Mouse (Mus musculus) CH12.LX (cell line): ENCODE measurements around the gene Tep1. TPM values are rescaled to one million over a fixed set of nuclear protein-coding genes. Genes with fewer than 3 reads are reported as not detected.

Experiments used
- DNase-seq: peaks from one replicate; pipeline ENCODE4 v3.0.0-alpha.2; 2013; ENCODE audit errors: extremely low read depth
- H3K27ac ChIP-seq: 2 replicates; pipeline ENCODE4 v1.5.1; 2012; ENCODE audit warnings: low read depth, mild to moderate bottlenecking, control low read depth, moderate library complexity; ENCODE audit not compliant: insufficient read depth
- H3K27me3 ChIP-seq: replicated peaks from 2 replicates; pipeline ENCODE3; 2012; ENCODE audit warnings: inconsistent platforms
- H3K36me3 ChIP-seq, 2 experiments: replicated peaks in 1 of 2; 2 replicates each; pipeline versions ENCODE3 to v1.6.1; 2012; ENCODE audit warnings: inconsistent platforms in 1 of 2, low read length in 1 of 2, mild to moderate bottlenecking in 1 of 2, mixed read lengths in 1 of 2, moderate library complexity in 1 of 2; ENCODE audit not compliant: control insufficient read depth in 1 of 2, insufficient read depth in 1 of 2
- H3K4me1 ChIP-seq, 2 experiments: 2 replicates each; pipeline ENCODE4 v1.6.1; 2012; ENCODE audit warnings: inconsistent platforms in 1 of 2, moderate library complexity in 1 of 2; ENCODE audit not compliant: insufficient read depth in 2 of 2, control insufficient read depth in 1 of 2
- H3K4me2 ChIP-seq: 2 replicates; pipeline ENCODE4 v1.6.1; 2012; ENCODE audit warnings: low read depth, mild to moderate bottlenecking, control low read depth; ENCODE audit not compliant: poor library complexity, insufficient read depth, severe bottlenecking
- H3K4me3 ChIP-seq, 3 experiments: fragments of 150-350 bp in 1 of 3; sonication (generic) in 1 of 3; replicated peaks in 1 of 3; 2 replicates each; pipeline versions ENCODE3 to v1.5.1; 2011 to 2012; ENCODE audit warnings: low read depth in 2 of 3, low read length in 2 of 3, mild to moderate bottlenecking in 2 of 3, moderate library complexity in 2 of 3, control low read depth in 1 of 3, improper control_type of control experiment in 1 of 3, inconsistent platforms in 1 of 3, mixed read lengths in 1 of 3; ENCODE audit not compliant: poor library complexity in 1 of 3
- H3K79me2 ChIP-seq: replicated peaks from 2 replicates; pipeline ENCODE4 v1.6.1; 2012; ENCODE audit warnings: mild to moderate bottlenecking, moderate library complexity; ENCODE audit not compliant: control insufficient read depth, poor library complexity, insufficient read depth, severe bottlenecking; ENCODE audit errors: extremely low read depth
- H3K9ac ChIP-seq: 2 replicates; pipeline ENCODE4 v1.6.1; 2012; ENCODE audit warnings: low read depth, mild to moderate bottlenecking, control low read depth, moderate library complexity; ENCODE audit not compliant: insufficient read depth
- H3K9me3 ChIP-seq: replicated peaks from 2 replicates; pipeline ENCODE3; 2012; ENCODE audit warnings: low read length, inconsistent platforms, mixed read lengths
- BHLHE40 ChIP-seq: IDR thresholded peaks from 2 replicates; pipeline ENCODE4 v1.6.1; 2011; ENCODE audit warnings: mild to moderate bottlenecking, low read depth, low read length, improper control_type of control experiment
- CTCF ChIP-seq, 2 experiments: IDR thresholded peaks in 1 of 2; conservative IDR thresholded peaks in 1 of 2; 2 replicates each; pipeline ENCODE4 v1.5.1; 2011 to 2012; ENCODE audit warnings: low read depth in 2 of 2, low read length in 2 of 2, improper control_type of control experiment in 1 of 2, inconsistent platforms in 1 of 2, mild to moderate bottlenecking in 1 of 2, moderate library complexity in 1 of 2
- ELF1 ChIP-seq: IDR thresholded peaks from 2 replicates; pipeline ENCODE4 v1.6.1; 2014; ENCODE audit warnings: low read depth, mild to moderate bottlenecking, inconsistent platforms, low read length, improper control_type of control experiment
- HCFC1 ChIP-seq: IDR thresholded peaks from 2 replicates; pipeline ENCODE4 v1.6.1; 2012; ENCODE audit warnings: low read depth, mild to moderate bottlenecking, inconsistent platforms, low read length, improper control_type of control experiment
- IRF4 ChIP-seq: IDR thresholded peaks from 2 replicates; pipeline ENCODE4 v1.6.1; 2014; ENCODE audit warnings: low read depth, mild to moderate bottlenecking, inconsistent platforms, low read length, improper control_type of control experiment
- JUND ChIP-seq: conservative IDR thresholded peaks from 2 replicates; pipeline ENCODE4 v1.6.1; 2011; ENCODE audit warnings: low read depth, low read length, improper control_type of control experiment
- KAT2A ChIP-seq: IDR thresholded peaks from 2 replicates; pipeline ENCODE4 v1.6.1; 2012; ENCODE audit warnings: low read length, improper control_type of control experiment, inconsistent platforms; ENCODE audit not compliant: insufficient replicate concordance
- MAFK ChIP-seq: IDR thresholded peaks from 2 replicates; pipeline ENCODE4 v1.6.1; 2011; ENCODE audit warnings: low read length, improper control_type of control experiment; ENCODE audit not compliant: insufficient replicate concordance
- MAX ChIP-seq: IDR thresholded peaks from 2 replicates; pipeline ENCODE4 v1.6.1; 2011; ENCODE audit warnings: low read length, improper control_type of control experiment
- MAZ ChIP-seq: IDR thresholded peaks from 2 replicates; pipeline ENCODE4 v1.6.1; 2012; ENCODE audit warnings: low read depth, mild to moderate bottlenecking, inconsistent platforms, low read length, improper control_type of control experiment, moderate library complexity
- MEF2A ChIP-seq: IDR thresholded peaks from 2 replicates; pipeline ENCODE4 v1.6.1; 2014; ENCODE audit warnings: low read depth, mild to moderate bottlenecking, inconsistent platforms, low read length, improper control_type of control experiment, borderline replicate concordance
- NELFE ChIP-seq: IDR thresholded peaks from 2 replicates; pipeline ENCODE4 v1.6.1; 2011; ENCODE audit warnings: low read depth, low read length, improper control_type of control experiment
- RAD21 ChIP-seq: IDR thresholded peaks from 2 replicates; pipeline ENCODE4 v1.6.1; 2011; ENCODE audit warnings: low read depth, mild to moderate bottlenecking, low read length, improper control_type of control experiment, moderate library complexity
- SIN3A ChIP-seq: IDR thresholded peaks from 2 replicates; pipeline ENCODE4 v1.6.1; 2012; ENCODE audit warnings: low read length, improper control_type of control experiment, inconsistent platforms
- SMC3 ChIP-seq: IDR thresholded peaks from 2 replicates; pipeline ENCODE4 v1.6.1; 2011; ENCODE audit warnings: low read depth, low read length, improper control_type of control experiment
- TCF12 ChIP-seq: IDR thresholded peaks from 2 replicates; pipeline ENCODE4 v1.6.1; 2014; ENCODE audit warnings: low read depth, mild to moderate bottlenecking, inconsistent platforms, low read length, improper control_type of control experiment
- UBTF ChIP-seq: IDR thresholded peaks from 2 replicates; pipeline ENCODE4 v1.6.1; 2012; ENCODE audit warnings: low read depth, mild to moderate bottlenecking, inconsistent platforms, low read length, improper control_type of control experiment, moderate library complexity
- USF1 ChIP-seq: IDR thresholded peaks from 2 replicates; pipeline ENCODE4 v1.6.1; 2014; ENCODE audit warnings: low read depth, mild to moderate bottlenecking, inconsistent platforms, low read length, improper control_type of control experiment
- USF2 ChIP-seq: conservative IDR thresholded peaks from 2 replicates; pipeline ENCODE4 v1.6.1; 2011; ENCODE audit warnings: low read depth, low read length, improper control_type of control experiment
- ZC3H11A ChIP-seq: IDR thresholded peaks from 2 replicates; pipeline ENCODE4 v1.6.1; 2012; ENCODE audit warnings: low read depth, mild to moderate bottlenecking, inconsistent platforms, low read length, improper control_type of control experiment
- ZKSCAN1 ChIP-seq: IDR thresholded peaks from 2 replicates; pipeline ENCODE4 v1.6.1; 2012; ENCODE audit warnings: low read depth, inconsistent platforms, low read length, improper control_type of control experiment, borderline replicate concordance
- ZNF384 ChIP-seq: IDR thresholded peaks from 2 replicates; pipeline ENCODE4 v1.6.1; 2012; ENCODE audit warnings: low read depth, low read length, improper control_type of control experiment, inconsistent platforms
- dilution Hi-C: fragments of 300-500 bp; cut with MboI; formaldehyde crosslinking; loops from 2 replicates; pipeline ENCODE4 v1.14.3; 2020; ENCODE audit warnings: low sequenced_read_pairs; ENCODE audit not compliant: extremely low pct_unique_long_range_greater_than_20kb, extremely low pct_ligation_motif_present
- in situ Hi-C: fragments of 300-500 bp; cut with MboI; formaldehyde crosslinking; loops from 3 replicates; pipeline ENCODE4 v1.14.3; 2019; ENCODE audit warnings: low sequenced_read_pairs, low pct_ligation_motif_present, low pct_unique_long_range_greater_than_20kb, mixed read lengths
- polyA plus RNA-seq: library from polyadenylated mRNA; unstranded; fragments of >175 nt; gene quantifications from 2 replicates; pipeline ENCODE4 v1.2.1, GENCODE M21; 2012; ENCODE audit warnings: low read depth; ENCODE audit not compliant: insufficient read length
- total RNA-seq, 2 experiments: library from RNA; depleted of rRNA; stranded (reverse); fragments of 300-350 nt in 1 of 2; fragments of >200 nt in 1 of 2; gene quantifications; 2 replicates each; pipeline ENCODE4 v1.2.3; 2012 to 2014

The Tep1 gene
- total and polyA plus RNA-seq, 3 experiments: 4.1 to 14.7 (median 12.9) TPM

DNA sequence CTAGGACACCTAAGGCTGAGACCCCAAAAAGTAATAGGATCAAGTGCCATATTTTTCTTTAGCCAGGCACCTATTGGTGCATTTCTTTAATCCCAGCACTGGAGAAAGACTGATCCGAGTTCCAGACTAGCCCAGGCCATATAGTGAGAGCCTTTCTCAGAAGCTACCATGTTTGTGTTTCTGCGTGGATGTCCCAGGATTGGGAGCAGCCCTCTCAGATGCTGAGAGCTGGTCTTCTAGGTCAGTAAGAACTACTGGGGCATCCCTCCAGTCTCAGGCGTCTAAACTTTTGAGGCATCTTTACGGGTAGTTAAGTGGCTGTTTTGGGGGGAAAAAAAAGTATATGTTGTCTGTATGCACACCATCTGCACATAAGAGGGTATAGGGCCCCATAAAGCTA, 74.4 kb downstream of the Tep1 start:
- Histone ChIP-seq H3K4me1 (peaks cover 0 to 4% of the 10 kb centered on the region in 2 experiments; a peak in 2 of 4 replicates), H3K79me2 (no peaks in the 10 kb centered on the region), H3K4me3 (no peak overlapping the region), H3K27ac (no peak overlapping the region), H3K9ac (no peak overlapping the region), H3K36me3 (no peaks in the 10 kb centered on the region), H3K4me2 (no peak overlapping the region), H3K27me3 (no peaks in the 10 kb centered on the region), H3K9me3 (no peaks in the 10 kb centered on the region)
- in situ Hi-C loops (no loop called here), dilution Hi-C loops (no loop called here)
- TF ChIP-seq UBTF: no peak
- TF ChIP-seq MAFK: no peak
- no peak for TF ChIP-seq USF1
- no peak for DNase-seq

DNA sequence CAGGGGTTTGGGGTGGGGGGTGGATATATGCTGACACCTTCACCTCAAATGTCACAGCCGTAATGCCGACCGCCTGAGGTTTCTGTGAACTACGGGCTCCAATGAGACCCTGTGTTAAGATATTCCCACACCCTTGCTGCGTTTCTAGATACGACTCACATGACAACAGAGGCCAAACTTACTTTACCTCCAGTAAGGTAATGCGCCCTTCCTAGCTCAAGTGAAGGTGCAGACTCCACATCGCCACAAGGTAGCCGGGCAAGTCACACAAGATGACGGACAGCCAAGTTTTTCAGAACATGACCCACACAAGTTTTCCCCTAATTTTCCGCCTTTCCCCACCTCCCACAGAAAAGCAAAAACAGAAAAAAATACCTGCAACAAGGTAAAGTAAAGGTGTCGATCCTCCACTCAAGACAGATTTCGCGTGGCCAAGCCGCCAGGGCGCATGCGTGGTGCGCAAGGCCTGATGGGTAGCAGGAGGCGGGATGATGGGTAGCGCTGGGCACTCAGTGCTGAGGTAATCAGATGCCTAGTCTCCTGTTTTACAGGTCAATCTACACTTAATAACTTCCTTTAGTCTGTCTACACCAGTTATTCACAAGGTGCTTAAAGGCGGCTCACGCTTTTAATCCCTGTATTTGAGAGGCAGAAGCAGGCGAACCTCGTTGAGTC, 75.0 kb downstream of the Tep1 start:
- H3K36me3 ChIP-seq: no peaks in the 10 kb centered on the region
- H3K27me3 ChIP-seq: no peaks in the 10 kb centered on the region
- dilution Hi-C loops: no loop called here
- no peak overlapping the region for H3K4me2 ChIP-seq
- peaks cover 0 to 4% of the 10 kb centered on the region in 2 experiments; a peak in 2 of 4 replicates for H3K4me1 ChIP-seq
- in situ Hi-C loops: no loop called here
- no peak for DNase-seq
- no peaks in the 10 kb centered on the region for H3K79me2 ChIP-seq
- TF ChIP-seq KAT2A (no peak), NELFE (no peak), ZNF384 (no peak), ELF1 (no peak), MAZ (no peak), IRF4 (no peak), JUND (no peak), UBTF (no peak), BHLHE40 (no peak)
- H3K9ac ChIP-seq: no peak overlapping the region
- no peak overlapping the region for H3K27ac ChIP-seq
- H3K9me3 ChIP-seq: no peaks in the 10 kb centered on the region
- H3K4me3 ChIP-seq: no peak overlapping the region

DNA sequence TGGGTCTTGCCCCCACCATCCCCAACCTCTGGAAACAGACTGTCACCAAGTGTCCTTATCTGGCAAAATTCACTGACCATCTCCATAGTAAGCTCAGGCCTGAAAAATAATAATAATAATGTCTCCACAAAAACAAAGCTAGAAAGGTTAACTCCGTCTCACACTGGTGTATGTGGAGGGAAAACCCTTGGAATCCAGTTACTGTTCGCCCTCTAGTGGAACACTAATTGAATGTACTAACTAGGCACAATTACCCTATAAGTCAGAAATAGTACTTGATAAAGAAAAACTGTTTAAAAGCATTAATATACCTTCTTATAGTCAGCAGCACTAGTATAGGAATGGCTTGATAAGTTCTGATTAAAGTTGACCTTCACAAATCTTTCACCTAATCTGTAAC, 82.2 kb downstream of the Tep1 start:
- no peak overlapping the region for H3K9ac ChIP-seq
- H3K4me3 ChIP-seq: no peak overlapping the region
- no peaks in the 10 kb centered on the region for H3K27me3 ChIP-seq
- peaks cover 2% of the 10 kb centered on the region for H3K9me3 ChIP-seq
- peak; percentile 29 for DNase-seq
- H3K36me3 ChIP-seq: peaks cover 0 to 1% of the 10 kb centered on the region in 2 experiments
- peak; percentile 8 to 71; a peak in 2 of 4 replicates for TF ChIP-seq CTCF (conservative IDR thresholded peaks at IDR 0.05 in 1 of 2, IDR thresholded peaks at IDR 0.05 in 1 of 2; ENCODE audit: low read depth in 2 of 2, low read length in 2 of 2)
- TF ChIP-seq SMC3: peak; percentile 24
- TF ChIP-seq ZC3H11A: no peak
- no peak for TF ChIP-seq ZKSCAN1
- TF ChIP-seq USF2: no peak
- no peak for TF ChIP-seq ELF1
- no peak for TF ChIP-seq HCFC1
- no peak for TF ChIP-seq NELFE
- no peak for TF ChIP-seq MAFK
- peak; percentile 64 for TF ChIP-seq RAD21
- no peak for TF ChIP-seq SIN3A
- TF ChIP-seq TCF12: no peak
- TF ChIP-seq MEF2A: no peak
- no peak for TF ChIP-seq MAX
- dilution Hi-C loops (no loop called here), in situ Hi-C loops (no loop called here)
- H3K79me2 ChIP-seq: peaks cover 12% of the 10 kb centered on the region
- H3K27ac ChIP-seq: no peak overlapping the region
- H3K4me1 ChIP-seq: peaks cover 3 to 17% of the 10 kb centered on the region in 2 experiments; a peak in 2 of 4 replicates
- H3K4me2 ChIP-seq: peak overlapping the region; percentile 45; the same call in 1 of the 2 replicates
